Mouse (Mus musculus) gastrocnemius, adult 2 months (tissue): ENCODE results near the gene Hsd3b7. TPM values are rescaled to one million over a fixed set of nuclear protein-coding genes. Genes with fewer than 3 reads are reported as not detected.
"Not testable (repeated sequence)": the region's sequence is repeated elsewhere in the genome, so short reads cannot be mapped to it uniquely, and the experiment has no call there.

Source experiments
- DNase-seq: peaks from one replicate; pipeline ENCODE4 v3.0.0; 2022
- H3K27ac ChIP-seq: fragments of 200-600 bp; 2 replicates; pipeline ENCODE4 v1.8.1; 2022; ENCODE audit warnings: mild to moderate bottlenecking
- H3K4me3 ChIP-seq: fragments of 200-600 bp; 2 replicates; pipeline ENCODE4 v1.8.1; 2022; ENCODE audit warnings: mild to moderate bottlenecking, moderate library complexity
- CTCF ChIP-seq: fragments of 200-600 bp; IDR thresholded peaks from 2 replicates; pipeline ENCODE4 v1.8.1; 2022; ENCODE audit warnings: antibody characterized with exemption, mild to moderate bottlenecking, moderate library complexity
- intact Hi-C: fragments of 180-260 bp; cut with DNase I; formaldehyde crosslinking; loops from one replicate; pipeline ENCODE4 v1.15.1; 2025
- total RNA-seq, 2 experiments: library from RNA; stranded (reverse); gene quantifications; 2 replicates each; pipeline ENCODE4 v1.2.3; 2021

Gene Hsd3b7
- total RNA-seq, 2 experiments from 2014 or later, result 4.7 to 6.2 TPM

DNA sequence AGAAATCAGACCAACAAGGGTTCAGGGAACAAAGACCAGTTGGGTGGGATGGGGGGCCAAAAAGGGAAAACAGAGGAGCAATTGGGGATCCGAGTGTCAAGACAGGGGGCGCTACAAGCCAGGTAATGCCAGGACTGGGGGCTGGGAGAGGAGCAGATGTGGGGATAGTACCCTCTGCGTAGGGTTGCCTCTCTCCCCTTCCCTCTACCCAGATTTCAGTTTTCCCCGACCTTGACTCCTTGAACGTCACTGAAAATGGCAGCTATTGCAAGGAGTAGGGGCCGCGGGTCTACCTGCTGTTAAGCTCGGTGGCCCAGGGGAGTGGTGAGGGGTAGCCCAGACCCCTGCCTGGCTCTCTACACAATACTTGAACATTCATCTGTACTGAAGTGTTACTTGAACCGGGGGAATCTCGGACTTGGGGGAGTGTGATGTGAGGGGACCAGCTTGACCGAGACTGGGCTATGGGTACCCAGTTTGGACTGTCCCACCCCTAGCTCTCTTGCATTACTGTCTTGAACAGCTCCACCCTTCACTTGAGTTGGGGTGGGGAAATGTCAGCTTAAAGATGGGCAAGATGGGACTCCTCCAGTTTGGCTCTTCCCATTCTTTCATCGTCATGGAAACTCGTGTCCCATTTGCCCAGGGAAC, 31.9 kb upstream of the Hsd3b7 start:
- TF ChIP-seq CTCF, result peak; percentile 12; the same call in 1 of the 2 replicates
- Histone ChIP-seq H3K27ac (peak overlapping the region; percentile 96; the same call in 1 of the 2 replicates), H3K4me3 (peak overlapping the region; percentile 84)
- no peak for DNase-seq
- intact Hi-C loops, result no loop called here

DNA sequence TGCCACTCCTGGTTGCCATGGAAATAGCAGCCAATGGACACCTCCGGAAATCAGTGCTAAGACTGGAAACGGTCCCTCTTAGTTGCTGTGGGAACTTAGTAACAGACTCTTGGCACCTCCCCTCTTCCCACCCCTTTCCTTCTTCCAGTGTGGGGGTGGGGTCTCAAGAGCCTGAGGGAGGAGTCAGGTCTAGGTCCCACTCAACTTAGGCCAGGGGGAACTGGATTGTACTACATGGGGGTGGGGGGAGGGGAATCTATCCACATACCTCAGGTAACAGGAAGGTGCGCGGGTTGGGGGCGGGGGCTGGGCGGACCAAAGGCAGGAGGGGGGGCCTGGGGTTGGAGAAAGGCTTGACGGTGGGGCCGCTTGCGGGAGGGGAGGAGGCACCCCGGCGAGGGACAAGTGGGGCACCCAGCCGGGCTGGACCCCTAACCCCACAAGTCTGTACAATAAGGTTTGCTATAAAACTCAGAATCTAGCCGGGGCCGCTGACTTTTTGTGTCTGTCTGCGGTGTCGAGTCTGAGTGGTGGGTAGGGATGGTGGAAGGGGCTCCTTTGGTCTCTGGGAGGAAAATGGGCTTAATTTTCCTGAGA, 31.3 kb upstream of the Hsd3b7 start:
- intact Hi-C loops, result no loop called here
- peak overlapping the region; percentile 96 for H3K27ac ChIP-seq
- peak; percentile 92 for DNase-seq
- H3K4me3 ChIP-seq, result peak overlapping the region; percentile 84
- no peak for TF ChIP-seq CTCF

DNA sequence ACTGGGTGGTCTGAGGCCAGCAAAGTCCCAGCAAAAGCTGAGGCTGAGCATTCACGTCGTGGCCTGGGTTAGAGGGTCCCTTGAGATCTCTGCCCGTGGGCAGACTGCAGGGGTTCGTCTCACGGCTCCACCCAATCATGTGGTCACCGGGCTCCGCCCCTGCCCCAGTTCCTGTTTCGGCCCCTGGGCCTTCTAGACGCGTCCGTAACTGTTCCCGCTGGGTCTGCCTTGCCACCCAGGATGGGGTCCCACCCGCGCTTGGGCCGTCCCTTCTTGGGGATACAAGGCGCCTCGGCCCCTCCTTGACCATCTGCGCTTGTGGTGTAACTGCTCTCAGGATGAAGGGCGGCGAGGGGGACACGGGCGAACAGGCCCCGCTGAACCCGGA, 30.8 kb upstream of the Hsd3b7 start, which contains the start of gene Orai3:
TSS of gene Orai3 (plus strand) at position 165 of the 388 bp plus-strand sequence.
- H3K4me3 ChIP-seq, result peak within 1 kb of the TSS; percentile 84
- TF ChIP-seq CTCF, result no peak
- peak within 1 kb of the TSS; percentile 96 for H3K27ac ChIP-seq
- DNase-seq, result peak; percentile 93
- intact Hi-C loops, result loop anchor here (10.0 kb wide), 1 partner anchor 435 kb away; the partner anchor contains the start of gene Cox6a2

DNA sequence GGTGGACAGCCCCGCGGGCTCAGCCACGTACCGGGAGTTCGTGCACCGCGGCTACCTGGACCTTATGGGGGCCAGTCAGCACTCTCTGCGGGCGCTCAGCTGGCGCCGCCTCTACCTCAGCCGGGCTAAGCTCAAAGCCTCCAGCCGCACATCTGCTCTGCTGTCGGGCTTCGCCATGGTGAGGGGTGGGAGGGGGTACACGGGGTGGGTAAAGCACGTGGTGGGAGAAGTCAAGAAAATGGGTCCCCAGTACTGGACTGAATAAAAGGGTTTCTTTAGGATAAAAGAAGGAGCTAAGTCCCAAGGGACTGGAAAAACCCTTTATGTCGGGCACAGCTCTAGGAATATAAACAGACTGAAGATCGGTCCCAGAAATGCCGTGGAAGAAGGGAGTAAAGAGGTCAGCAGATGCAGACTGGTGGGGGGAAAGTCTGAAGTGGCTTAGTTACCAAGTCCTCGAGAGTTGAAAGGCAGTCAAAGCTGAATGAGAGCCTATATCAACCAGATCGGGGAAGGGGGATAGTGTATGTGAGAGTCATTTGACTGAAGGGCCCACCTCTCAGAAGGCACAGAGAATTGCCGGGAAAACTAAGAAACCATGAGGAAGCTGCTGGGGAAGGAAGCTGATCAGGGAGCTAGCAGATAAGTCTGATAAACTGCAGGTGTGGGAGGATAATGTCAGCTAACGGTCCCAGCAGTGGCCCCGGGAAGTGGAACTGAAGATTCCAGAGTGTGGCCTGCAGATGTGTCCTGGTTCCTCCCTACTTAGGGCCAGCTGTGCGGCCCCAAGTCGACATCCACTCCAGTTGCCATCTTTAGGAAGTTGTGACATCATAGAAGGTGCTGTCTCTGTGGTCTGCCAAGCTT, 30.1 kb upstream of the Hsd3b7 start:
- TF ChIP-seq CTCF, result no peak
- intact Hi-C loops, result loop anchor here (10.0 kb wide), 1 partner anchor 435 kb away; the partner anchor contains the start of gene Cox6a2
- H3K27ac ChIP-seq, result peak overlapping the region; percentile 96
- H3K4me3 ChIP-seq, result peak overlapping the region; percentile 84
- DNase-seq, result no peak

DNA sequence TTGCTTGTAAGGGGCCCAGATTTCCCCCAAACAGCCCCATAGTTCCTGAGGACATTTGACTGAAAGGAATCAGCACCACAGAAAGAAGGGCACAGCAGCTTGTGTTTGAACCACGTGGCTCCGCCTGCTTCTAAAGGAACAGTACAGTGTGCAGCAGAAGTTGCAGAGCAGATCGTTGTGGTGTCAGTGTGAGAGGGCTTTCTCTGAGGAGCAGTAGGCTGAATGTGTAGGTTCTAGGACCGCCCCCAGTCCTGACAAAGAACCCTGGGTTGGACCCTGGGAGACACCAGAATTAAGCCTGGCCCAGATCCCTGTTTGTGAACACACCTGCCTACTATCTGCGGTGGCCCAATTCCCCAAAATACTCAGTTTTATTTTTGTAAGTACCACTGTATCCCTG, 29.1 kb upstream of the Hsd3b7 start:
- no peak for TF ChIP-seq CTCF
- DNase-seq, result no peak
- Histone ChIP-seq H3K4me3 (no peak overlapping the region), H3K27ac (no peak overlapping the region)
- intact Hi-C loops, result loop anchor here (10.0 kb wide), 1 partner anchor 434 kb away; the partner anchor contains the start of gene Cox6a2

DNA sequence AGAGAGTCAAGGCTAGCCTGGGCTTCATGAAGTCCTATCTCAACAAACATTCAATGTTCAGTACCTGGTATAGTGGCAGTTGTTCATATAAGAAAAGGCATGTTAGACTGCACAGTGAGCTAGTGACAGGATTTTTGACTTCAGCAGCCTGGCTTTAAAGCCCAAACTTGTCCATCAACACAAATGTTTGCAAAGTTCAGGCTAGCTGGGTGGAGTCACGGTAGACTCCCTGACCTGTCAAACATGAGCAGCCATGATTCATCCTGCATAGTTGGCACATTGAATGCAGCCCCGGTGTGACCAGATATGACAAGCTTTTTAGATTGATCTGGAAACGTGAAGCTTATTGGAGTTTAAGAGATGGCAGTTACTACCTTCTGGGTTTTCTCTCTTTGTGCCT, 28.3 kb upstream of the Hsd3b7 start:
- intact Hi-C loops, result loop anchor here (10.0 kb wide), 1 partner anchor 433 kb away; the partner anchor contains the start of gene Cox6a2
- H3K27ac ChIP-seq, result no peak overlapping the region

DNA sequence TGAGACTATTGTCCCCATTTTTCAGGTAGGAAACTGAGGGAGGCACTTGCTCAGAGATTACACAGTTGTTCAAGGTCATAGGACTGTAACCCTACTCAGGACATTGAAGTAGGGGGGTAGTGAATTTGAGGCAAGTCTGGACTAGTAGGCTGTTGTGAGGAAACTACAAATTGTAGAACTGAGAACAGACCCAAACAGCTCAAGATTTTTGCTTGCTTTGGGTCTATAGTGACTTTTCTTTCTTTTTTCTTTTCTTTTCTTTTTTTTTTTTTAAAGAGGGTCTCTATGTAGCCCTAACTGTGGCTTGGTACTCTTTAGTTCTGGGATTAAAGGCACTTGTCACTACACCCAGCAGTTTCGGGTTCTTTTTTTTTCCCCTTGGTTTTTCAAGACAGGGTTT, 27.8 kb upstream of the Hsd3b7 start:
- no peak overlapping the region for H3K27ac ChIP-seq
- no peak overlapping the region for H3K4me3 ChIP-seq
- intact Hi-C loops, result loop anchor here (10.0 kb wide), 1 partner anchor 432 kb away; the partner anchor contains the start of gene Cox6a2
- DNase-seq, result no peak
- TF ChIP-seq CTCF, result no peak

More for the DNA sequence above, 28.3 kb upstream of the Hsd3b7 start:
- DNase-seq, result no peak
- no peak overlapping the region for H3K4me3 ChIP-seq
- no peak for TF ChIP-seq CTCF

DNA sequence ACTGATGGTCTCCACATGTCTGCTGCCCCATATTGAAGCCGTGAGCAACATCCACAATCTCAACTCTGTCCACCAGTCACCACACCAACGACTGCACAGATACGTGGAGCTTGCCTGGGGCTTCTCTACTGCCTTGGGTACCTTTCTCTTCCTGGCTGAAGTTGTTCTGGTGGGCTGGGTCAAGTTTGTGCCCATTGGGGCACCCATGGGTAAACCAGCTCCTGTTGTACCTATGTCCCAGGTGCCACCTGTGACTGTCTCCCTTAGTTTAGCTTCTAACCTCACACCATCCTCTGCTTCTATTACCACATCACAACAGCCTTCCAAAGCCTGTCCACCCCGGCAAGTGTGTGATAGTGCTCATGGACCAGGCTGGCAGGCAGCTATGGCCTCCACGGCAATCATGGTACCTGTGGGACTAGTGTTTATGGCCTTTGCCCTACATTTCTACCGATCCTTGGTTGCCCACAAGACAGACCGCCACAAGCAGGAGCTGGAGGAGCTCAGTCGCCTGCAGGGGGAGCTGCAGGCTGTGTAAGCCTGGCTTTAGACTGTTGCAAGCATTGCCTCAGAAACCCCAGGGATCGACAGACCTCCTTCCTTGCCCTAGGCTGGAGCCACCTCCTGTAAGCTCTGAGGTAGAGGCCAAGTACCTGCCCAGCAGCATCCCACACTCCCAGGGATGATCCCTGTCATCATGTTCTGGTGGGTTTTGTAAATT, 26.6 kb upstream of the Hsd3b7 start:
- intact Hi-C loops, result loop anchor here (10.0 kb wide), 1 partner anchor 431 kb away; the partner anchor contains the start of gene Cox6a2
- DNase-seq, result peak; percentile 71
- H3K27ac ChIP-seq, result no peak overlapping the region
- peak; percentile 78 for TF ChIP-seq CTCF
- H3K4me3 ChIP-seq, result no peak overlapping the region

DNA sequence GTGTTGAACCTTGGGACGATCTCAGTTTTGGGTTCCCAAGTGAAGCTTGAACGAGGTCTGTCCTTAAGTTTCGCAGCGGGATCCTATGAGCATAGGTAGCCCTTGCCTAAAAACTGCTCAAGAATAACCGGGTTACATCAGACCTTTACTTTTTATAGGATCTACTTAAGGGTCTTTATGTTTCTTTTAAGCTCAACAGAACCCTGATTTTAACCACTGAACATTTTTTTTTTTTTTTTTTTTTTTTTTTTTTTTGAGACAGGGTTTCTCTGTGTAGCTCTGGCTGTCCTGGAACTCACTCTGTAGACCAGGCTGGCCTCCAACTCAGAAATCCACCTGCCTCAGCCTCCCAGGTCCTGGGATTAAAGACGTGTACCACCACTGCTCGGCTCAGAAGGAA, 24.6 kb upstream of the Hsd3b7 start:
- peak overlapping the region; percentile 100 for H3K27ac ChIP-seq
- DNase-seq, result not testable (repeated sequence)
- H3K4me3 ChIP-seq, result peak overlapping the region; percentile 83
- intact Hi-C loops, result loop anchor here (10.0 kb wide), 1 partner anchor 429 kb away; the partner anchor contains the start of gene Cox6a2

DNA sequence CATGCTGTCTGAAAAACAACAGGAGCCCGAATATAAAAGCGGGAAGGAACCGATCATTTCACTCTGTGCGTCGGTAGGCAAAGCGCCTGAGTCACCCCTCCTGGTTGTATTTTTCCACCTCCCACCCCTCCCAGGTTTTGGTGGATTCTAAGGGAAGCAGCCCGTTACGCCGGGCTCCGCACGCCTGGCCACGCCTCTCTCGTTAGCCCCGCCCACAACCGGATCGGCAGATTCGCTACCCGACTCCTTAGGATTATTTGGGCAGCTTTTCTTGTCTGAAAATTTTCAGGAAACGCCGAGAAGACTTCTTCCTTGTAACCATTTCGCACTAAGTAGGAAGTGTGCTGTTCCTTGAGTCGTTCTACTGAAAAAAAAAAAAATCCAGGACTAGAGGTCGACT, 24.0 kb upstream of the Hsd3b7 start, which contains the start of gene Setd1a:
TSS of gene Setd1a (plus strand) at position 245 of the 400 bp plus-strand sequence.
- Histone ChIP-seq H3K4me3 (peak within 1 kb of the TSS; percentile 83), H3K27ac (peak within 1 kb of the TSS; percentile 100)
- no peak for TF ChIP-seq CTCF
- intact Hi-C loops, result loop anchor here (10.0 kb wide), 1 partner anchor 428 kb away; the partner anchor contains the start of gene Cox6a2
- peak; percentile 93 for DNase-seq

DNA sequence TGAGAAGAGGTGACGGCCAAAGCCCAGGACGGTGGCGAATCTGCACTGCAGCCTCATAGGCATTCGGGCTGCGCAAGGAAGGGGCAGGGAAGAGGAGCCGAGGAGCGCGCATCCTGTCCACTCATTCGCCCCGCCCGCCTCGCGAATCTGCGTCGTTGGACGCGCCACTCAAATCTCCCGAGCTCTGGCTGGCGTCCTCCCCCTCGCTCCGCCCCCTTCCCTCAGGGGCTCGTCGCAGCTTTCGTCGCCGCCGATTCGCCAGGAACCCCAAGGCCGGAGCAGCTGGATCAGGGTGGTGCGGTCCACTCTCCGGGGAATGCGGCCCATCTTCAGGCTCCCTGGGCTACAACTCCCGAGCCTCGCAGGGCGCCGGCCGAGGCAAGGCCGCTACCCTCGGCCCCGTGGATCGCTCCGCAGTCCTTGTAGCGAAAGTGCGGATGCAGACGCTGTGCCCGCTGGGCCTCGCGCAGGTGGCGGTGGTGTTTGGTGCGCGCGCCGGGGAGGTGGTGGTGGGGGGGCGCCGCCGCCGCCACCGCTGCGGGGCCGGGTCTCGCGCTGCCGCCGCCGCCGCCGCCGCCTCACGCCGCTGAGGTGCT, 23.4 kb upstream of the Hsd3b7 start:
- Histone ChIP-seq H3K4me3 (peak overlapping the region; percentile 83), H3K27ac (peak overlapping the region; percentile 100)
- intact Hi-C loops, result loop anchor here (10.0 kb wide), 1 partner anchor 428 kb away; the partner anchor contains the start of gene Cox6a2
- DNase-seq, result peak; percentile 98
- no peak for TF ChIP-seq CTCF
